Mouse (Mus musculus) left cerebral cortex, postnatal 36 days (tissue): ENCODE measurements around the gene Dsn1. TPM values are rescaled to one million over a fixed set of nuclear protein-coding genes. Genes with fewer than 3 reads are reported as not detected.

ENCODE experiments used
- DNase-seq, 2 experiments: peaks; one replicate each; pipeline ENCODE4 v3.0.0; 2021 to 2022; ENCODE audit warnings: low spot score in 2 of 2, mixed read lengths in 1 of 2
- intact Hi-C: fragments of 180-260 bp; cut with DNase I; formaldehyde crosslinking; loops from one replicate; pipeline ENCODE4 v1.15.1; 2025
- total RNA-seq, 2 experiments: library from RNA; stranded (reverse); gene quantifications; 2 replicates each; pipeline ENCODE4 v1.2.3; 2021

Gene Dsn1
- total RNA-seq, 2 experiments from 2014 or later, result 6.5 to 7.5 TPM

GRCm38 (mm10) chr2:157028261-157028660, 21.3 kb upstream of the Dsn1 start:
- intact Hi-C loops, result no loop called here
- no peak for DNase-seq

DNA sequence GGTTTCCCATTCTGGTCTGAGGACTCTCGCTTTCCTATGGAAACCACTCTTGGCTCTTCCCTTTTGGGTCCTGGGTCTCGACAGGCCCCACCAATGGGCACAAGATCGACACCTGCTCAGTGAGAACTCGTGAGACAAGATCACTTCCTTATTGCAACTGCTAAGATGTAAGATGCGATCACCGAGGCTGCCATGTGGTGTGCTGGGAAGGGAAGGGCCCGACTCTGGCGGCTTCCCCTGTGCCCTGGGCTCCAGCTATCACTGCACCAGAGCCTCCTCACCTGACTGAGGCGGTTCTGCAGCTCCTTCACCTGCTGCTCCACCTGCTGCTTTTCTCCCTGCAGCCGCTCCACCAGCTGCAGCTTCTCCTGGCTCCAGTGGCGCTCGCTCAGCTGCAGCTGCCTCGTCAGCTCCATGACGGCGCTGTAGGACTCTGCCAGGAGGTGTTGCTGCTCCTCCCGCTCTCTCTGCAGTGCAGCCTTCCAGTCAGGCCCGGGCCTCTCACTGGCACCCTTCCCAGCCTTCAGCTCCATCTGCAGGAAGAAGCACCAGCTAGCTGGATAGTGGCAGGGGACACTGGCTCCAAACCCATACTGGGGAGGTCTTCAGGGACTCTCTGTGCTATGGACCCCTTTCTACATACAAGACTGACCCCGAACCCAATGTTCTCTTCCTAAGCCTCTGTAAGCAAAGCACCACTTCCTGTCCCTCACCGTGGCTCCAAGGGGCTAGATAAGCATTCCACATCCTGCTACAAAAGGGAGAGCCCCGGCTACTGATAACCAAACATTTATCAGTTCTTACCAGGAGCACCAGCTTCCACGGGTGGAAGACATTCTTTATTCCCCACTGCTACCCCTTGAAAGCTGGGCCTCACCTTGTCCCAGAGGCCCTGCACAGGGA, 20.4 kb upstream of the Dsn1 start:
- DNase-seq, result peak in 1 of 2 experiments; percentile 38
- intact Hi-C loops, result no loop called here

GRCm38 (mm10) chr2:157021156-157021555, 14.2 kb upstream of the Dsn1 start:
- intact Hi-C loops, result no loop called here
- no peak for DNase-seq

DNA sequence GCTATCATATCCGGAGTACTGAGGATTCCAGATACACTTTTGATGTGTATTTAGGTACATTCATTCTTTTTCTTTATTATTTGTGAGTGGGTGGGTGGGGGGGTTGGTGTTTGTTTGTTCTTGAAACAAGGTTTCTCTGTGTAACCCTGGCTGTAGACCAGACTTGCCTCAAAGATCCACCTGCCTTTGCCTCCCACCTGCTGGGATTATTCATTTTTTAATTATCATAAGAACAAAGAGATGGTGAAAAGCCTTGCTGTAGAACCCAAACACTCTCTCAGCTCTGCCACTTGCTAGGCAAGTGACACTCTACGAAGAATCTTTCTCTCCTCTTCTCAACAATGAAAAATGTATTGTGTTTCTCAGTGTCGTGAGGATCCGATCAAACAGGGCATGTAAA, 12.3 kb upstream of the Dsn1 start:
- no peak for DNase-seq
- intact Hi-C loops, result no loop called here

DNA sequence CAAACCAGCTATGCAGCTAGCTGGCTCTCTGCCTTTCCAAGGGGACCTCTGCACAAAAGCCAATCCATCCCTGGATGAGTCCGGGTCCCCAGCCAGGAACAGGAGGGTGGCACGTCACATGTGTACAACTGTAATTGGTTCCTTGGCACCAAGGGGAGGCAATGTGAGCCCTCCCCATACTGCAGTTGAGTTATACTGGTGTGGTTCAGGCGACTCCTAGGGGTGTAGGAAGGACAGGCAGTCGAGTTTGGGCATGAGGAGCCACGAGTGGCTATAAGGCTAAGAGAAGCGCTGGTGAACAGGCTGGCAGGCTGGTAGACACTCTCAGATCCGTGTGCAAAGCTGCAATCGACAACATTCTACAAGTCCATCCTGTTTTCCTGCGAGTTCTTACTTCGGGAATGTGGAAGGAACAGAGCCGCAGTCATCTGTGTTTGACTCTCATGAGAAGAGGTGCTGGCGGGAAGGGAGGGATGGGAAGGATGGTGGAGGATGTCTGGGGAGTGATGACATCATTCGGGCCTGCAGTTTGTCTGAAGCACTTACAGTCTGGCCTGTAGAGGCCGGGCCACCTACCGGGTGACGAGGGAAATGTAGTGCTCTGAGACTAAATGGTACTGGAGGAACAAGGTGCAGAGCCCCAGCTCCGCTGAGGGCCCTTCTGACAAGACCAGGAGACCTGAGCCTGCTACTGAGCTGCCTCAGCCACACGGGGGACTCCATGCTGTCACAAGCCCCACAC, 9.7 kb upstream of the Dsn1 start:
- no peak for DNase-seq
- intact Hi-C loops, result no loop called here

GRCm38 (mm10) chr2:157012341-157012740, 5.4 kb upstream of the Dsn1 start:
- intact Hi-C loops, result no loop called here
- no peak for DNase-seq

DNA sequence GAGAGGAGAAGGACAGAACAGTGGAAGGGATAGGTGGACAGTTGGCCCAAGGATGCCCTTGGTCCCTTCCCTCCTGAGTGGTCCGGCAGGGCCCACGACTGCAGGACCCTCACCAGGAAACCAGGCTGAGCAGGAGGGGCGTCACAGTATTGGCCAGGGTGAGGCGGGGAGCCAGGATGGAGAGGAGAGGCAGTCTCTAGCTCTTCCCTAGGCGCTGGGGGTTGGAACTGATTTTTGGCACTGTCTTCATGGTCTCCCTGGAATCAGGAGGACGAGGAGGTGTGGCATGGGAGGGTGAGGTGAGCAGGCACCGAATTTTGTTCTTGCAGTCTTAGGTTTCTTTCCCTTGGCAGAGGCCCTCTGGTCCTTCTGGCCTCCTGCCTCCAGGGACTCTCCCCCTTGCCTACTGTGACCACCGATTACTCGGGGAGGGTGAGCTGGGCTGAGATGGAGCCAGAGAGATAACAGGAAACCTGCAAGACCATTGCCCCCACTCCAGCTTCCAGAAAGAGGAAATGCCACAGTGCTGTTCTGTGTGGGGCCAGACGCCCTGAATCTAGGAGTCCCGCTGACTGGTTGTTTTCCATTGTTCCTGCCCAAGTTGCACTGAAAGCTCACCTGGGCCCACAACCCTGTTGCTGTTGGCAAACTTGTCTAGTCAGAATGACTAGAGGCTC, 3.8 kb upstream of the Dsn1 start:
- no peak for DNase-seq
- intact Hi-C loops, result no loop called here

- DNase-seq, result peak; percentile 31 to 40
- intact Hi-C loops, result no loop called here
These were observed 3.2 kb upstream of the Dsn1 start for GRCm38 (mm10) chr2:157010121-157010520.

DNA sequence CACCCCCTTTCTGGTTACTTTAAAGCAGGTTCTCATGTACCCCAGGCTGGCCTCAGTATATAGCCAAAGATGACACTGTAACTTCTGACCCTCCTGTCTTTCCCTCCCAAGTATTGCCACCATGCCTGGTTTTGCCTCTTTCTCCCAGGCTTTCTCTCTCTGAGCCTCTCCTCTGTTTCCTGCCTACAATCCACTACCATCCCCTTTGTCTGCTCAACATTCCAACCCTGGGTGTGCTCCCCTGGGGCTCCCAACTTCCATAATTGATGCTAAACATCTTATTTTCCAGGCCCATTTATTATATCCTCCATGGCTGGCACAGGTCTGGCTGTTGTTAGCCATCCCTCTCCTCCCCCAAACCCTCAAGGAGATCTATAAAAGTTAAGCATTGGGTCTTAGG, 1.6 kb upstream of the Dsn1 start:
- no peak for DNase-seq
- intact Hi-C loops, result no loop called here

- no peak for DNase-seq
- intact Hi-C loops, result no loop called here
These were observed 261 bp upstream of the Dsn1 start for GRCm38 (mm10) chr2:157007234-157007596.

DNA sequence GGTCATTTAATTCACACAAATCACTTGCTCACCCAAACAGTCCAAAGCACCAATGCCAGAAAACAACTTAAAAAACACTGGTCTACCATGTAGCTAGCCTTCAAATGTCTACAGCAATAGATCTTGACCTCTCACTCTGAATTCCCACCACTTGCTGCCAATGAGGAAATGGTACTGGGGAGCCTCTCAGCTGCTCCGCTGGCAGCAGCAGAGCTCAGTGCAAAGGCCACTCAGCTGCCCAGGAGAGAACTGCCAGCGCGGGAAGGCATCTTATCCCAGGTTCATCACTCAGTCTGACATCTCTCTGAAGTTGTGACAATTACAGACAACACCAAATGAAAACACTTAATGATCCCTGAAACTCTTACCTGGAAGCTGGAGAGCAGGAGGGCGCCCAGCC, 4.6 kb downstream of the Dsn1 start:
- DNase-seq, result no peak
- intact Hi-C loops, result no loop called here

GRCm38 (mm10) chr2:156998263-156998662, 8.7 kb downstream of the Dsn1 start:
- no peak for DNase-seq
- intact Hi-C loops, result no loop called here

DNA sequence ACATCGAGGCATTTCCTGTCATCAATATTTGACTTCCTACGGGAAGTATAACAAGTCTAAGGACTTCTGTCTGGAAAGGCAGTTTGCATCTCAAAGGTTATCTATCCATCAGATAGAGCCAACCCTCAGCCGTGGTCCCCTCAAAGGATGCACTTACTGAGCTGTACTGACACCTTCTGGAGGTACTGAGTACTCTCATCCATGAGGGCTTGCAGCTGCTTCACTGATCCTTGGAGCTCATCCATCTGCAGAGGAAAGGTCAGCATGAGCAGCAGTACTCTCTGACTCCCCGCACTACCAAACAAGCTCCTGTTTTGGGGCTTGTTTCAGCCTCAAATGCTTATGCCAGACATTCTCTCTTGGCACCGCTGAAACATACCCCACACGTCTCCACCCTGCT, 10.4 kb downstream of the Dsn1 start:
- peak in 1 of 2 experiments; percentile 36 for DNase-seq
- intact Hi-C loops, result loop anchor here (2.0 kb wide), 3 partner anchors 92 to 188 kb away; no protein-coding TSS in a partner anchor

- peak; percentile 95 to 96 for DNase-seq
- intact Hi-C loops, result loop anchor here (5.0 kb wide), 2 partner anchors 39 to 54 kb away; no protein-coding TSS in a partner anchor
These were observed 15.3 kb downstream of the Dsn1 start, which contains the start of gene Ndrg3 for GRCm38 (mm10) chr2:156991470-156992319. Gene Ndrg3, minus strand, starts transcription at chr2:156992056.

DNA sequence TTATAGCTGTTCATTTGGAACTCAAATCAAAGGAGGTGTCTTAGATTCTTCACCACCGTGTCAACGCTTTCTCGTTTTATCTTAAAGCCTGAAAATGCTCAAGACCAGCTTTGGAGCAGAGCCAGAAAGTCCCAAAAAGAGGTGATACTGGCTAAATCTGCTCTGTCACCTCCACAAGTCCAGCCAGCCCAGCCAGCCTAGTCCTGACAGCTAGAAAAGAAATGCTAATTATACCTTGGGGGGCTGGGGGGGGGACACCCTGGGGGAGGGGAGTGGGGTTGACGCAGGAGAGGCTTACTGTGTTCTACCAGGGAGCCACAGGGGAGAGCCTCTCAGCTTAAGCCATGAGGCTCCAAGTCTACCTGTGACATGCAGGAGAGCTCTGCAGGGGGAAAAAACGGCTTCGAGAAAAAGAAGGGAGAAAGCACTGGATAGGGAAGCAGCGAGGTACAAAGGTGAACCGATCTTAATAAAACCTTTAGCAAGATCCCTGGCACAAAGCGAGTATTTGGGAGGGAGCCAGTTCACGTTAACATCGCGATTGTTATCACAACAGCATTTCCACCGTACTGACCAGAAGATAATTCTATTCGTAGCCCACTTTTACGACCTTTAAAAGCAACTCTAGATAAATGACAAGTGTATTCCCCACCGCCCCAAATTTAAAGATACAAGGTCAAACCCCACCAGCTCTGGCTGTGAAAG, 16.1 kb downstream of the Dsn1 start:
- intact Hi-C loops, result loop anchor here (5.0 kb wide), 2 partner anchors 39 to 54 kb away; no protein-coding TSS in a partner anchor
- DNase-seq, result peak in 1 of 2 experiments; percentile 36

DNA sequence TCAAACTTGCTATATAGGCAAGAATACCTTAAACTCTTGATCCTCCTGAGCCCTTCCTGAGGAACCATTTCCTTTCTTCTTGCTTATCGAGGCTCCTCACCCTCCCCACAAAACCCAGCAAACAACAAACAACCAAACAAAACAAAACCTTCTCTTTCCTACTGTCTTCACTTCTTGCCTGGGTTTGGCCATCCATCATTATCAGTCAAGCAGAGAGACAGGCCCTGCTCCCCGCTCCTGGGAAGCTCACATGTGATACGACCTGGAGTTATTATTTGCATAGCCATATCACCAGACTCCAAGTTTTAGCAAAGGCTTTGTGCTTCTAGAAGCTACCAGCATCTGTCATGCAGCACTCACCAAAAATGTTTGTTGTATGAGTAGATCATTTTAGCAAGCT, 19.6 kb downstream of the Dsn1 start:
- DNase-seq, result no peak
- intact Hi-C loops, result no loop called here

GRCm38 (mm10) chr2:156982864-156983263, 24.1 kb downstream of the Dsn1 start:
- no peak for DNase-seq
- intact Hi-C loops, result no loop called here

GRCm38 (mm10) chr2:156981291-156981690, 25.7 kb downstream of the Dsn1 start:
- DNase-seq, result no peak
- intact Hi-C loops, result no loop called here

- DNase-seq, result no peak
- intact Hi-C loops, result no loop called here
These were observed 26.9 kb downstream of the Dsn1 start for GRCm38 (mm10) chr2:156980059-156980458.
